Mouse (Mus musculus): Measurements from ENCODE around the gene Atox1. TPM values are rescaled to one million over a fixed set of nuclear protein-coding genes. Genes with fewer than 3 reads are reported as not detected.

Atox1 gene
- polyA plus RNA-seq (2012; rRNA removed) = 205 and 218 TPM in 2 replicates

DNA sequence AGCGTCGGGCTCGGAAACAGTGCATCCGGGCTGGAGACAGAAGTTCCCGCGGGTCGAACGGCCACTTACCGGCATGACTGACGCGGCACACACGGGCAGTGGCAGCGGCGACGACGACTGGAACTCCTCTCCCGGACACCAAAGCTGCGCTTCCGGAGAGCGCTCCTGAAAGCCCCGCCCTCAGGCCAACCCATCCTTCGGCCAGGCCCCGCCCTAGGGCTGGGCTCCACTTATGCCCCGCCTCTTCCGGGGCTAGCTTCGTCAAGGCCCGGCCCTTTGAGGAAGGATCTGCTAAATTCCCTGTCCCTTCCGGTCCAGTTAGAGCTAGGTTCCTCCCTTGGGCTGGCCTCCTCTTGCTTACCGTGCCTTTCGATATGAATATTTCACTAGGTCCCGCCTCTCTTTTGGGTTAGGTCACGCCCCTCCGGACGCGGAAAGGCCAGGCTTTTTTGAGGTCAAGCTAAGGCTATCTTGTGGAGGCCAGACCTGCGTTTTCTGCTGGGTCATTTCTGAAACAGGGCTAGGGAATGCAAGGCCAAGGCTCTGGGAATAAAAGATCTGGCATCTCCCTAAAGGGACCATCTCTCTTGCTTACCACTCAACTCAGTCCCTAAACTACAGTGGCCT, at the start of gene Atox1:
Gene Atox1, minus strand, starts transcription at position 221 of the 627 bp plus-strand sequence.
- DNase-seq (ENCODE audit: extremely low spot score in 1 of 2, low spot score in 1 of 2) = peak; percentile 91 to 94

DNA sequence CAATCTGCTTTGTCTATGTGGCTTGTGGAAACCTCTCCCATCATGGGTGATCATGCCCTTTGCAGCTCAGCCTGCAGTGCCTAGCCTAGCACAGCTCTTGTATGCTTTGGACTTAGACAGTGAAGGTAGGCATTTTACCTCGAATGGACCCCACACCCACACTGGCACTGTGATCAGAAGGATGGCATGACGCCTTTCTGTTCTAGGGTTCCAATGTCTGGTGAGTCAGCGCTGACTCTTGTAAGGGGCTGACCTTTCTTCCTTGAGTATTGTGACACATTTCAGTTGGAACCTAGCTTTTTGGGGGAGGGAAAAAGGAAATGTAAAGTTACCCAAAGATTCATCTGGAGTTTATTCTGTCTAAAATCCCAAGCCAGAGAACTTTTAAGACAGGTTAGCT, 44.4 kb upstream of the Atox1 start:
- DNase-seq (ENCODE audit: extremely low spot score in 1 of 2, low spot score in 1 of 2) = no peak

DNA sequence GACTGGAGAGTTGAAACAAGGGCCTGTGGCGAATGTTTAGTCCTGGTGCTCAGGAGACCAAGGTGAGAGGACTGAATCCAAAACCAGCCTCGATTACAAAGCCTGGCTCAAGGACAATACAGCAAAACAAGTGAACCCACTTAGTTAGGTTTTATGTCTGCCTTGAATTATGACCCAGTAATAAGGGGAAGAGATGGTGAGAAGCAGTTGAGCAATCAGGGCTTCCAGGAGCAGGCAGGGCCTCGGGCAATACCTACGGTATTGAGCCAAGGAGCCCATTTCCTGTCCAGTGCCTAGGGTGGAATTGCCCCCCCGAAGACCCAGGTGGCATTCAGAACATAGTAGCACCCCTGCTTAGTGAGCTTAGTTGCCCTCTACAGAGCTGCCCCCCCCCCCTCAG, 41.8 kb upstream of the Atox1 start:
- no peak for DNase-seq (ENCODE audit: extremely low spot score in 1 of 2, low spot score in 1 of 2)

DNA sequence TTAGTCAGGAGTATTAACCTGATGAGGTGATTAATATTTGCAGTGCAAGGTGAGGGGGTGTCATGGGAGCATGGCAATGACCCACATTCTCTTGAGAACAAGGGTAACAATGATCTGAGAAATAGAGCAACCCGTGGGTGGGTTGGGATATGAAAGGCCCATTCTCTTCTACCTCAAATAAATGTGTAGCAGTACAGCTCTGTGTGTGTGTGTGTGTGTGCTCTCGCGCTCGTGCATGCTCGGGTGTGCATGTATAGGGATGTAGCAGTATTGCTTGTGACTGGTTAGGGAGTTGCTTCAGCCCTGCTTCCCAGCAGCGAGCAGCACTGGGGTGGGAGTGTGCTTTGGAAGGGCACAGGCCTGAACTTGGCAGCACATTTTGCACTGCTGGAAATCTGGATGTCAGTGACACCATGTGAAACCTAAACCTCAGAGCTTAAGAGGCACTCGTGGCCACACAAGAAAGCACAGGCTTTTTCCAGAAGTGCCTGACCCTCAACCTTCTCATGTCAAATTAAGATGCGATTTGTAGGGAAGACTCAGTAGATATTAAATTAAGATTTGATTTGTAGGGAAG, 41.0 kb upstream of the Atox1 start:
- DNase-seq (ENCODE audit: extremely low spot score in 1 of 2, low spot score in 1 of 2) = peak in 1 of 2 experiments; percentile 21

DNA sequence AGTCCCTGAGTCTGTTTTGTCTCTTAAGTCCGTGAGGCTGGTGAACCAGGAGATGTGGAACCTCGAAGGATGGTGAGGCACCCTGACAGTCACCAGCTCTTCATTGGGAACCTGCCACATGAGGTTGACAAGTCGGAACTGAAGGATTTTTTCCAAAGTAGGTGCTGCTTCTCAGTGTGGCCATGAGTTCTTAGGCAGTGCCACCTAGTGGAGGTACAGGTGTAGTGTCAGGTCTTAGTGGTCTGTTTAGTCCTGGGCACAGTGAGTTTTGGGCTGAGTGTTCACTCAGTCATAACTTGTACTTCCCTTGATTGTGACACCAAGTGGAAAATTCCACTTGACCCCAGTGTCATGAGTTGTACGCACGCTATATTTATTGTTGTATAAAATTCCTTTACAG, 36.8 kb upstream of the Atox1 start:
- peak in 1 of 2 experiments; percentile 56 for DNase-seq (ENCODE audit: extremely low spot score in 1 of 2, low spot score in 1 of 2)

DNA sequence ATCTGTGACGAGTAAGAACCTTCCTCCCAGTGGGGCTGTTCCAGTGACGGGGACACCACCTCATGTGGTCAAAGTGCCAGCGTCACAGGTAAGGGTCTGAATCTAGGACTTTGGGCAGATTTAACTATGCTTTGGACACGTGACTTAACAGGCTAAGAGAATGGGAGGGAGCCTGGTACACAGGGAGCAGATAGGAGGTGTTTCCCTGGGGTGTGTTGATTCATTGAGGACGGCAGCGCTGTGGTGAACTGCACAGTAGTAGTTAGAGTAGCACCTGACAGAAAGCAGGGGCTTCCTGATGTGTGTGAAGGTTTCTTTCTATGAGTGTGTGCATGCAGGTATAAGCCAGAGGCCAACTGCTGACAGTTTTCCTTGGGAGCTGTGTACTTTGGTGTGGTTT, 35.1 kb upstream of the Atox1 start:
- no peak for DNase-seq (ENCODE audit: extremely low spot score in 1 of 2, low spot score in 1 of 2)

DNA sequence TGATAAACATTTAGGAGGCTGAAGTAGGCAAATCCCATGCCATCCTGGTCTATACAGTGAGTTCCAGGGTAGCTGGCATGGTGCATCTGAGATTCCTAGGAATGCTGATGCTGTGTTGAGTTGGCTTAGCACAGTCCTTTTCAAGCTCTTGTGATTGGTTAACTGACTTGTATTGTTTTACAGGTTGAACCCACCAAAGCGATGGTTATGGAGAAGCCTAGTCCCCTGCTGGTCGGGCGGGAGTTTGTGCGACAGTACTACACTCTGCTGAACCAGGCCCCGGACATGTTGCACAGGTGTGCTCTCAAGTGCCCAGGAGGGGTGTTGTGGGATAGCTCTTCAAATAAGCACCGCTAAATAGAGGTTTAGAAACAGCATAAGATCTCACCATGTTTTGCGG, 24.4 kb upstream of the Atox1 start:
- no peak for DNase-seq (ENCODE audit: extremely low spot score in 1 of 2, low spot score in 1 of 2)

DNA sequence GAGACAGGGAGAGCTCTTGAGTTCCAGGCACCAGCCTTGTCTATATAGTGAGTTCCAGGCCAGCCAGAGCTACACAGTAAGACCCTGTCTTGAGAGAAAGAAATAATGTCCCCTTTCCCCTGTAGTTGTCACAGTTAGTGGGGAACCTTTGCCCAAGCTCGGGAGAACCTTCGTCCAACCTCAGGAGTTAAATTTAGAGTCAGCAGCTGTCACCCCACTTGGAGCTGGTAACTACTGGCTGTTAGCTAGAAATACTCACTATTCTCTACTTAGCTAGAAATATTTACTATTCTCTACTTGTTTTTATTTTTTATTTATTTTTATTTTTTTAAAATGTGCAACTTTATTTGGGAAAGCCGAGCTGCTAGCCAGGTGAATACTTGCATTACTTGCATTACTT, 12.2 kb upstream of the Atox1 start:
- DNase-seq (ENCODE audit: extremely low spot score in 1 of 2, low spot score in 1 of 2) = no peak

DNA sequence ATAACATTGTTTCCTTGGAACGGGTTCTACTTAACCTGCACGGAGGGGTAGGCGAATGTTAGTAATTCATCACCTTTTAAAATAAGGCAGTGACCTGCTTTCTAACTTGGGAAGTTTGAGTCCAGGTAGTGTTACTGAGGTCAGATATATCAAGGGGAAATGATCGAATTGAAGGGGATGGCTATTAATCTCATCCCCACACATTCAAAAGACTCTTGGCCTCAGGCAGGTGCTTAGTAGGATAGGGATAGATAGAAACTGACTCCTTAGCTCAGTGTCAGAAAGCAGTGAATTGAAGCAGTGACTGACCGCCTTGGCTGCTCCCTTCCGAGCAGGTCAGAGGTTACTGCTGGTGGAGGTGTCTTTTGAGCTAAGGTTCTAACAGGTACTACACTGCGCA, 10.4 kb upstream of the Atox1 start:
- no peak for DNase-seq (ENCODE audit: extremely low spot score in 1 of 2, low spot score in 1 of 2)

DNA sequence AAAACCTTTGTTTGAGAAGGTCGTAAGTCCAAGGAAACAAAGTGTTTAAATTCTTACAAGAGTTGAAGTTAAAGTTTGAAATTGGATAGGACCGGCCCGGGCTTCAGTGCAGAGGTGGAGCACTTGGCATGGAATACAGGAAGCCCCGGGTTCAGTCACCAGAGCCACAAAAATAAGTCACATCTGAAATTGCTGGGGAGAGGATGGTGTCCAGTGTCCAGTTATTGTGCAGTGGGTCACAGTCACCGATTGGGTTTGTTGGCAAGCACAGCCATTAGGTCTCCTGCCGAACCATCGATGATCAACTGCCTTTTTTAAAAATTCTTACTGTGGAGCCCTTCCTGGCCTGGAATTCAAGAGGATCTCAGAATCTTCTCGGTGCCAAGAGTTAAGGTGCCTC, 9.7 kb upstream of the Atox1 start:
- DNase-seq (ENCODE audit: extremely low spot score in 1 of 2, low spot score in 1 of 2) = no peak

DNA sequence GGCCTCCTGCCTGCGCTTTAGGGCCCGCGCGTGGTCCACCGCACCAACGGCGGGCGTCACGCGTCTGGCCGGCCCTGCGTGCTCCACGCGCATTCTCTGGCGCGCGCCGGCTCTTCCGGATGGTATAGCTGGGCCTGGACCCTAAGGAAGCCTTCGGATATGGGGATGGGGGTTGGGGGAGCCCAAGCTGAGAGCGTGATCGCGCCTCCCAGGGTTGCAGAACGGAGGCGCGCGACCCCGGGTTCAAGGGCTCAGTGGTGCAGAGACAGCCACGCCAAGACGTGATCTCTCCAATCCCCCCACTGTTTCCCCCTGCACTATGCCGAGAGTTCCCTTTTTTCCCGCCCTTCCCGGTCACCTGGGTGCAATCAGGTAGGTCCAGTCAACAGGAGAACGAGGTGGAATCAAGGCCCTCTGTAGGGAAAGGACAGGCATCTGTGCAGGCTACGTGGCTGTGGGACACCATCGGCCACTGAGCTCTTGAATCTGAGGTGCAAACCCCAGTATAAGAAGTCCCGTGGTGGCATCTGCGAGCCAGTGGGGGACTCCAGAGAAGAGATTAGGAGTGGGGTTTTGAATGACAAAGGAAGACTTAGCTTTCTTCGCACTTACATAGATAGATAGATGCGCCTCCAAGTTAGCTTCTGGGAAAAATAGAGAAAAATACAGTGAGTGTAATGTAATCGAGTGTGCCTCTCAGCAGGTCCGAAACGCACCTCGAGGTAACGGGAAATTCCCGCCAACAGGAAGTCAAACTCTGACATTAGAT, 9.1 kb upstream of the Atox1 start:
- DNase-seq (ENCODE audit: extremely low spot score in 1 of 2, low spot score in 1 of 2) = peak in 1 of 2 experiments; percentile 20

DNA sequence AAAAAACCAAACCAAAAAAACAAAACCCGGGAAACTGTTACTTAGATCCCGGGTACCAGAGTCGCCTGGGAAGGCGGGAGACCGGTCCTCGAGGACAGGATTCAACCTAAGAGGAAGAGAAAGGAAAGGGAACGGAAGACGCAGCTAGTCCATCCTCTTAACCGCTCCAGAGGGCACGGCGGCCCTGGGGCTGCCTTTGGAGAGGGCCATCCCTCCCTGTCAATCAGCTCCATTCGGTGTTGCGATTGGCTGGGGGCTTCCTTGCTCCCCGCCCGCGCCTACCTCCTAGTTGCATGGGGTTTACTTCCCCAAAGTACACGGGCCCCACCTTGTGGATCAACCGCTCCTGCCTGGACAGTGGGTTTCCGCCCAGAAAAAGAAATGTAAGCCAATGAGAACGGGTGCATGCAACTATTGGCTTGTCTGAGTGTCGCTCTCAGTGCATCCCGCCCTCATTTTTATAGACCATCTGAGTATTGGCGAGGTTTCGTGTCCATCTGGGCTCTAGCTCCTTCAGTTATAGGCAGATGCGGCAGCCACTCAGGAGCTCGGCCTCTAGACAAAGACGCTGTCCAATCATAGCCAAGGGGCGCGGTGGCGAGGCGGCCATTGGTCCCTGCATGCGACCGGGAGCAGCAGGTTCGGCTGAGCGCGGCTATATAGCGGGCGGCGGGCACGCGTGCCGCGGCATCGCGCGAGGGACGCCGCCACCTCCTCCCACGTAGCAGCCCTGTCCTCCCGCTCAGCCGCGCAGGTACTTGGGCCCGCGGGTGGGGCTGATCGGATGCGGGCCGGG, 8.2 kb upstream of the Atox1 start, which contains the start of gene G3bp1:
Gene G3bp1, plus strand, starts transcription at position 638 of the 796 bp plus-strand sequence.
- DNase-seq (ENCODE audit: extremely low spot score in 1 of 2, low spot score in 1 of 2) = peak; percentile 100

DNA sequence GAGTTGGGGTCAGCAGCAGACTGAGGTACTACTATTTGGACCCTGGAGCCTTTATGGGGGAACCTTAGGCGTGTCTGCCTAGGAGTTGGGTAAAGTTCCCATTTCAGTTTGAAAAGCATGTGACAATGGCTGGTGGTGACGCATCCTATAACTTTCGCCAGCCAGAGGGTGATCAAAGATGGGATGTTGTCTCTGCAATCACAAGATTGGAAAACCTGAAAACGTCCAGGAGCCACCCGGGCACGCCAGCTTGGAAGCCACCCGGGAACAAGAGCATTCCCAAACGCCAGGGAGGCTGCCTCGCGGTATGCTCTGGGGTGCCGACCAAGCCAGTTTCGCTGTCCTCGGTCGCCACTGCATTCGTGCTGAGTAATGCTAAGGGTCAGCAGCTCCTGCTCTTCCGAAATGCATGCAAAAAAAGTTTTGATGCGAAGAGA, 7.6 kb upstream of the Atox1 start:
- no peak for DNase-seq (ENCODE audit: extremely low spot score in 1 of 2, low spot score in 1 of 2)

DNA sequence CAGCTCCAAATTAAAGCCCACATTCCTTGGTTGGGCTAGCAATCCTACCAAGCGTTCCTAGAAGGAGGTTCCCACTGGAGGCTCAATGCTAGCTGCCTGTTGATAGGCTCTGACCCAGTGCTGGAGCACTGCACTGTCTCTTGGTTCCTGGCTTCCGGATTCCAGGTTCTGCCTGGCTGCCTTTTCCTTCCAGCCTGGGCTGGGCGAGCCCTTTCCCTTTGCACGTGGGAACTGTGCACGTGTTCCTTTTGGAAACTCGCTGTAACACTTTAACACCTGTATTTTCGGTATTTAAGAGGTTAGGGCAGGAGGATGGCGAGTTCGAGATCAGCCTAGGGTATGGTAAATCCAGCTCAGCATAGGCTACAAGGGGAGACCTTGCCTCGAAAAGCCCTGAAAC, 7.0 kb upstream of the Atox1 start:
- no peak for DNase-seq (ENCODE audit: extremely low spot score in 1 of 2, low spot score in 1 of 2)

DNA sequence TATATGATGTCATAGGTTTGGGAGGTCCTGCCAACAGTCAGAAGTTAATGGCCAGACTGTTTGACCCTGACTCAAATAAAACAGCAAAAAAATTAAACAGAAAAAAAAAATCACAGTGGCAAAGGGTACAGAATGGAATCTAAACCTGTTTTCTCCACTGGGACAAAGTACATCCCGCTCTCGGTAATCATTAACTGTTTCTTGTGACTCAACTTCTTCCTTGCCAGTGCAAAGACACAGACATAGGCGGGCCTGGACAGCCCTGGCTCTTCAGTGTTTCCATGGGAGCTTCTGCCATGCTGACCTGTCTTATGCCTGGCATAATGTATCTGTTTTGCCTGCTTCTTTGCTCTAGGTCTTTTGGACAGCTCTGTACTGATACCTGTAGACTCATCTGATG, 4.1 kb upstream of the Atox1 start:
- no peak for DNase-seq (ENCODE audit: extremely low spot score in 1 of 2, low spot score in 1 of 2)

DNA sequence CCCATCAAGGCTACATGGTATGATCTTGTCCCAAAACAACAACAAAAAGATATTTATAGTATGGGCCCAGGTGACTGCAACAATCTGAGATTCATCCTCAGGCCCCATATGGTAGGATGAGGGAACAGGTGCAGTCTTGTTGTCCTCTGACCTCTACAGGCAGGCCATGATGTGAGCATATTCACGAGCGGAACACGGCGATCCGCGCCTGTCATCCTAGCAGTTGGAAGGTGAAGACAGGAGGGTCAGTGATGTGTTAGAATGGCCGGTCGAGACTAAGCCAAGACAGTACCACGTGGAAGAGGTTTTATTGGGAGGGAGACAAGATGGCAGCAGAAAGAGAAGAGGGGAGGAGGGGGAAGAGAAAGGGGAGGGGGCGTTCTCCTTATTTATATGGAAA, 3.7 kb upstream of the Atox1 start:
- no peak for DNase-seq (ENCODE audit: extremely low spot score in 1 of 2, low spot score in 1 of 2)

DNA sequence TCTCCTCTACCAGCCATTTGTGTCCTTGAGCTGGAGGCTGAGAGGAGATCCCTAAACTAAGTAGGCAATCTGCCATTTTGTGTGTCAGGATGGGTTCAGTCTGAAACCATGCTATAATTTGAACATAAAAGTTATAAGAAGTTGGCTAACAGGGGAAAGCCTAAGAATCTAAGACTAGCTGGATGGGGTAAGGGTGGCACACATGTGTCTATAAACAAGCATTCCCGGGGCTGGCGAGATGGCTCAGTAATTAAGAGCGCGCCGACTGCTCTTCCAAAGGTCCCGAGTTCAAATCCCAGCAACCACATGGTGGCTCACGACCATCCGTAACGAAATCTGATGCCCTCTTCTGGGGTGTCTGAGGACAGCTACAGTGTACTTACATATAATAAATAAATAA, 1.1 kb upstream of the Atox1 start:
- no peak for DNase-seq (ENCODE audit: extremely low spot score in 1 of 2, low spot score in 1 of 2)

DNA sequence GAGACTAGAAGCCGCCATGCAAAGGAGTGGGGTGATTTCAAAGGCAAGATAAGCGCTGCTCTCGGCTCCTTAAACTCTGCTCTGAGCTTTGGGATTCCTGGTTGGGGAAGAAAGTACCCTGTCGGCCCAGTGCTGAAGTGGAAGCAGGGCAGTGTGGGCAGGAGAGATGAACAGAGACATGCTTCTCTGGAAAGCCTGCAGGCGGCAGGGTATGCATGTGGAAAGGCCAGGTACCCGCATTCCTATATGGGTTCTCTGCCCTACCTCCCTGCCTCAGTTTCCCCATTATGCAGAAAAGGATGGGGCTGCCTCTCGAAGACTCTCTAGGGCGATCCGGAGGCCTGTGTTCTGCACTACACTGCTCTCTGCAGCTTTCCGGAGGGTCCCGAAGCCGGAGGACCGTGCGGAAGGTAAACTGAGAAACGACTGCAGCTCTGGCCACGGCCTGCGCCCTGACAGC, 450 bp downstream of the Atox1 start:
- DNase-seq (ENCODE audit: extremely low spot score in 1 of 2, low spot score in 1 of 2) = peak; percentile 31 to 32

DNA sequence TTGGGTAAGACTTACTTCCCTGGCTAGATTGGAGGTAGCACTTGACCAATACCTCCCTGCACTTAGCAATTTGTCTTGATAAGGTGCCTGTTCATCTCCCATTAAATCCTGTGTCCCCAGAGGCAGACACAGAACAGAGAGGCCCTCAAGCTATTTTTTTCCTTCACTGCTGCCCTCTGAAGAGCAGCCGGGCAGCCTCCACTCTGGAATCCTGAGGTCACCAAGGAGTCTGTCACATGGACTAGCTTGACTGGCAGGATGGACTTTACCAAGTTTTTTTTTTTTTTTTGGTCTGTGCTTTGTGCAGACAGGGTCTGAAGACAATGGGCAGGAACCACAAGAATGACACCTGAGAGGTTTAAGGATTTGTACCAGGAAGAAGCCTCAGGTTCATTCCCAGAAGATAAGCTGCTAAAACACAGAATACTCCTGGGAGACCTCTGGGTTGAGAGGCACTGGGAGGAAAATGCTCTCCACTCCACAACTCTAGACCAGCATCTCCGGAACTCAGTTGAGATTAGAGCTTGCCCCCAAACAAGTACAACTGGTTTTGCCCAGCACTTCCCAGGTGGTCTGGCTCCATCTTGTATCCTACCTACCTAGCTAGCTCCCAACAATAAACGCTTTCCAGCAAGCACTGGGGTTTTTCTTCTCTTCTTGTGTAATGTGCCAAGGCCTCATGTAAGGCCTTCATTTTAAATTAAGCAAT, 1.0 kb downstream of the Atox1 start:
- no peak for DNase-seq (ENCODE audit: extremely low spot score in 1 of 2, low spot score in 1 of 2)

DNA sequence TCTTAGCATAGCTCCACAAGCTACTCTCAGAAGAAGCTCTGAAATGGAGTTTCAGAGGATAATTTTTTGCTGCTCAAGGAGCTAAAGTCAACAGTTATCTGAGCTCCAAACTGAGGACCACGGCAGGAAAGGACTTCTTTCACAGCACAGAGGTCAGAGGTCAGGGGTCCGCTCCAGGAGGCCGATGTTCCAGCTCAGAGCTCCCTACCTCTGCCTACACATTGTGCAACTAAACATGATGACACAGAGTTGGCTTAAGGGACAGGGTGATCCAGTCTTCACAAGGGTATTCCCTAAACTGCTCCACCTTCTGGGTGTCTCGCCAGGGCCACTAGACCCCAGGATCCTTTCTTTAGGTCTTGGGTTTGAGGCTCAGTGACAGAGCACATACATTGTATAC, 2.5 kb downstream of the Atox1 start:
- DNase-seq (ENCODE audit: extremely low spot score in 1 of 2, low spot score in 1 of 2) = no peak

Data from frontal cortex, adult 2 months (tissue).